Mouse (Mus musculus) forebrain, postnatal 0 days (tissue): ENCODE measurements around the gene Vsig4. TPM values are rescaled to one million over a fixed set of nuclear protein-coding genes. Genes with fewer than 3 reads are reported as not detected.
"Not testable (repeated sequence)": the region's sequence is repeated elsewhere in the genome, so short reads cannot be mapped to it uniquely, and the experiment has no call there.

ENCODE experiments used
- ATAC-seq: fragments of 200-750 bp; cut with Nextera tagmentation; 2 replicates; pipeline ENCODE4 v1.8.0; 2017; ENCODE audit warnings: mild to moderate bottlenecking, moderate library complexity
- DNase-seq: peaks from one replicate; pipeline ENCODE4 v3.0.0-alpha.2; 2015
- H3K27ac ChIP-seq: fragments of 300-500 bp; sonication (generic); 2 replicates; pipeline ENCODE4 v1.5.1; 2014; ENCODE audit warnings: low read depth, mild to moderate bottlenecking, antibody characterized with exemption, low read length, moderate library complexity, mixed read lengths
- H3K27me3 ChIP-seq: fragments of 300-500 bp; sonication (generic); 2 replicates; pipeline ENCODE4 v1.6.1; 2014; ENCODE audit warnings: mild to moderate bottlenecking, low read length, mixed read lengths; ENCODE audit not compliant: insufficient read depth
- H3K36me3 ChIP-seq: fragments of 300-500 bp; sonication (generic); 2 replicates; pipeline ENCODE4 v1.6.1; 2014; ENCODE audit warnings: mild to moderate bottlenecking, moderate library complexity; ENCODE audit not compliant: insufficient read depth
- H3K4me1 ChIP-seq: fragments of 300-500 bp; sonication (generic); 2 replicates; pipeline ENCODE4 v1.6.1; 2014; ENCODE audit warnings: antibody characterized with exemption; ENCODE audit not compliant: insufficient read depth
- H3K4me2 ChIP-seq: fragments of 300-500 bp; sonication (generic); 2 replicates; pipeline ENCODE4 v1.6.1; 2014; ENCODE audit warnings: low read depth, mild to moderate bottlenecking, moderate library complexity
- H3K4me3 ChIP-seq: fragments of 300-500 bp; sonication (generic); 2 replicates; pipeline ENCODE4 v1.5.1; 2014; ENCODE audit warnings: low read depth, low read length, mixed read lengths
- H3K9ac ChIP-seq: fragments of 300-500 bp; sonication (generic); 2 replicates; pipeline ENCODE4 v1.6.1; 2014; ENCODE audit warnings: mild to moderate bottlenecking
- H3K9me3 ChIP-seq: fragments of 300-500 bp; sonication (generic); 2 replicates; pipeline ENCODE4 v1.6.1; 2016; ENCODE audit warnings: low read length
- CTCF ChIP-seq: sonication (generic); IDR thresholded peaks from 2 replicates; pipeline ENCODE4 v1.5.1; 2016; ENCODE audit warnings: antibody characterized with exemption, control low read depth, low read depth
- WGBS: fragments of 180-500 bp; shearing (Covaris S2); extraction: QIAGEN DNeasy Blood & Tissue Kit; methylation state at CpG from one replicate; pipeline ENCODE4 v1.1.7; 2014; 5-methylcytosine and 5-hydroxymethylcytosine counted together
- microRNA counts: library from miRNA; unstranded; fragments of <30 nt; microRNA quantifications from one replicate; lab custom pipeline; 2015
- microRNA-seq, 2 experiments: library from miRNA; unstranded; fragments of <30 nt; microRNA quantifications; one replicate each; pipeline ENCODE4; 2016
- polyA plus RNA-seq: library from polyadenylated mRNA; unstranded; fragments of >200 nt; fragmentation: Nextera tagmentation; extraction: Ambion mirVana; gene quantifications from 2 replicates; pipeline ENCODE4 v1.2.1, GENCODE M21; 2015
- total RNA-seq: library from RNA; depleted of rRNA; stranded (reverse); fragments of >200 nt; gene quantifications from 2 replicates; pipeline ENCODE4 v1.2.3, GENCODE M21; 2014; rRNA removed

Gene Vsig4
- total and polyA plus RNA-seq, 2 experiments from 2014 or later: not detected

DNA sequence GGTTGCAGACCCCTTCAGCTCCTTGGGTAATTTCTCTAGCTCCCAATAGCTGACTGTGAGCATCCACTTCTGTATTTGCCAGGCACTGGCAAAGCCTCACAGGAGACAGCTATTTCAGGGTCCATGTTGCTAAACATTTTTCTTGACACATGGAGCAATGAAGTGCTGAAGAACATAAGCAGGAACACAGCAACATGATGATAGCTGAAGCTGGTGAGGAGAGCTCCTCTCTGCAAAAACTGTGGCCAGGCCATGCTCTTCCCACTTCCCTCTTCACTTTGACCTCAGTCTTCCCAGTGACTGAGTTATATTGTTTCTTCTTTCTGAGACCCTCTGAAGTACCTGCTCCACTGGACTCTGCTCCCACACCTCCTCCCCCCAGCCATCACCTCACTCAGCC, 67.8 kb downstream of the Vsig4 start:
- no peak for DNase-seq
- no peak for TF ChIP-seq CTCF
- no peak overlapping the region for H3K4me2 ChIP-seq
- H3K9ac ChIP-seq: no peak overlapping the region
- H3K4me3 ChIP-seq: no peak overlapping the region
- H3K27me3 ChIP-seq: no peaks in the 10 kb centered on the region
- H3K27ac ChIP-seq: no peak overlapping the region
- H3K36me3 ChIP-seq: no peaks in the 10 kb centered on the region
- no peaks in the 10 kb centered on the region for H3K9me3 ChIP-seq
- ATAC-seq: no peak
- no peaks in the 10 kb centered on the region for H3K4me1 ChIP-seq

GRCm38 (mm10) chrX:96224210-96224609, 69.0 kb downstream of the Vsig4 start:
- Histone ChIP-seq H3K4me2 (no peak overlapping the region), H3K36me3 (no peaks in the 10 kb centered on the region), H3K27ac (no peak overlapping the region), H3K9me3 (no peaks in the 10 kb centered on the region), H3K4me1 (no peaks in the 10 kb centered on the region), H3K9ac (no peak overlapping the region), H3K27me3 (no peaks in the 10 kb centered on the region), H3K4me3 (no peak overlapping the region)
- TF ChIP-seq CTCF: no peak
- no peak for ATAC-seq
- WGBS: 84% methylated on average over 6 of the region's 6 CpGs
- no peak for DNase-seq

DNA sequence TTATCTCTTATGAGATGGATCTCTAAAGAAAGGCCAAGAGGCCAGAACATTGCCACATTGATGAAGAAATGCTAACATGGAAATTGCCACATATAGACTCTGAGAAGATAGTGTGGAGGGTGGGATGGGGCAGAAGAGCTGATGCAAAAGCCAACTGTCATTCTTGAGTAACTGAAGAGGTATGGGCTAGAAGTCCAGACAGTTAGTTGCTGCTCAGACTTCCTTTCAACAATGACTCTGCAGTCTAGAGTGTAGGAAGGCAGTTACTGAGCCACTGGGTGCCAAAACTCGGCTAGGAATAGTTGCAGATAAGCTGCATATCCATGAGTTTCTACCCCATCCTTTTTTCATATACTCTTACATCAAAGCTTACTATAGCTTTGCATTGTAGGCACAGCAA, 75.2 kb downstream of the Vsig4 start:
- TF ChIP-seq CTCF: no peak
- Histone ChIP-seq H3K9ac (no peak overlapping the region), H3K4me3 (no peak overlapping the region), H3K36me3 (no peaks in the 10 kb centered on the region), H3K4me1 (no peaks in the 10 kb centered on the region), H3K27me3 (no peaks in the 10 kb centered on the region), H3K27ac (no peak overlapping the region), H3K4me2 (no peak overlapping the region), H3K9me3 (no peaks in the 10 kb centered on the region)
- ATAC-seq: no peak
- 72% methylated on average over 1 of the region's 1 CpGs for WGBS
- DNase-seq: no peak

DNA sequence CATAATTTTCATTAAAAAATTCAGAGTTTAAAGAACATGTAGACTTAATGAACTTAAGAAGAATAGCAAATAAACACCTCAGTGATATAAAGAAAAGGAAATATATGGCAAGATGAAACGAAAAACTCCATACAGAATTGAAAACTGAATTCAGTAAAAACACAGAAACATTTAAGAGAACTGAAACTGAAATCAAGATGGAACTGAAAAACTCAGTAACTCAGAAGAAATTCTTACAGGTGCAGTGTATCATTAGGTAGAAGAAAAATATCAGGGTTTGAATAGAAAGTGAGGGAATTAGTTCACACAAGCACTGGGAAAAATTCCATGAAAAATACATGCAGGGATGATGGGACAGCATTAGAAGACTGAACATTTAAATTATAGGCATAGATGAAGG, 86.4 kb downstream of the Vsig4 start:
- H3K27ac ChIP-seq: no peak overlapping the region
- no peaks in the 10 kb centered on the region for H3K4me1 ChIP-seq
- WGBS: 42% methylated on average over 1 of the region's 1 CpGs
- no peaks in the 10 kb centered on the region for H3K27me3 ChIP-seq
- no peak for TF ChIP-seq CTCF
- ATAC-seq: no peak
- no peak overlapping the region for H3K4me3 ChIP-seq
- no peak for DNase-seq
- H3K4me2 ChIP-seq: no peak overlapping the region
- H3K36me3 ChIP-seq: no peaks in the 10 kb centered on the region
- H3K9me3 ChIP-seq: no peaks in the 10 kb centered on the region
- H3K9ac ChIP-seq: no peak overlapping the region

- H3K9ac ChIP-seq, H3K36me3 ChIP-seq, H3K4me3 ChIP-seq, DNase-seq, H3K27me3 ChIP-seq, H3K27ac ChIP-seq, H3K9me3 ChIP-seq, ATAC-seq, H3K4me1 ChIP-seq, H3K4me2 ChIP-seq: not testable (repeated sequence)
- WGBS: 95% methylated on average over 3 of the region's 3 CpGs
Measured at GRCm38 (mm10) chrX:96205143-96205542, 88.1 kb downstream of the Vsig4 start.

MicroRNA genes within 50 kb of the gene (microRNA counts, 519-probe panel; counts per million panel counts)
- microRNA mmu-miR-223 (lab: Ali Mortazavi, UCI): 545 counts per million, percentile 1 among the panel's probes with 10 or more counts

Small RNAs within 50 kb of the gene (microRNA-seq; reads per million reads assigned to microRNA genes)
- gene Mir223: 130 to 153 reads per million in 2 experiments

Other genes with a start within 250 kb of the Vsig4 start
- 12.6 and 19.7 TPM in 2 replicates for gene Msn, start 197.4 kb downstream of the Vsig4 start, total RNA-seq
- gene Msn, start 197.4 kb downstream of the Vsig4 start, polyA plus RNA-seq: 20.6 and 25.1 TPM in 2 replicates
- 3.1 and 6.5 TPM in 2 replicates for gene Heph, start 161.9 kb upstream of the Vsig4 start, total RNA-seq
- gene Heph, start 161.9 kb upstream of the Vsig4 start, polyA plus RNA-seq: 1.5 and 2.5 TPM in 2 replicates
- not detected in 2 replicates for gene Hsf3, start 162.9 kb upstream of the Vsig4 start, total RNA-seq
- 0.07 TPM in 1 of 2 replicates, not detected in the other for gene Hsf3, start 162.9 kb upstream of the Vsig4 start, polyA plus RNA-seq